Mouse (Mus musculus) macrophage (primary cell): Measurements from ENCODE around the gene Spib. TPM values are rescaled to one million over a fixed set of nuclear protein-coding genes. Genes with fewer than 3 reads are reported as not detected.

Experiments
- H3K27ac ChIP-seq: fragments of 350-480 bp; formaldehyde crosslinking; 2 replicates; pipeline ENCODE4 v1.9.0; 2021
- H3K36me3 ChIP-seq: fragments of 350-480 bp; formaldehyde crosslinking; 2 replicates; pipeline ENCODE4 v1.9.0; 2021; ENCODE audit errors: inconsistent target
- H3K4me3 ChIP-seq: fragments of 350-480 bp; formaldehyde crosslinking; 2 replicates; pipeline ENCODE4 v1.9.0; 2021; ENCODE audit errors: inconsistent target
- H3K79me2 ChIP-seq: fragments of 350-480 bp; formaldehyde crosslinking; 2 replicates; pipeline ENCODE4 v1.9.0; 2021; ENCODE audit errors: inconsistent target
- WGBS: methylation state at CpG from one replicate; pipeline ENCODE4 v1.1.7; 2026; ENCODE audit warnings: inconsistent platforms; ENCODE audit not compliant: missing documents; 5-methylcytosine and 5-hydroxymethylcytosine counted together
- polyA plus RNA-seq: library from polyadenylated mRNA; stranded (reverse); fragments of 250-400 nt; gene quantifications from 3 replicates; pipeline ENCODE4 v1.2.4, GENCODE M21; 2018; ENCODE audit warnings: inconsistent platforms

The Spib gene
- polyA plus RNA-seq, 1 experiment from 2014 or later: 1.1 TPM

DNA sequence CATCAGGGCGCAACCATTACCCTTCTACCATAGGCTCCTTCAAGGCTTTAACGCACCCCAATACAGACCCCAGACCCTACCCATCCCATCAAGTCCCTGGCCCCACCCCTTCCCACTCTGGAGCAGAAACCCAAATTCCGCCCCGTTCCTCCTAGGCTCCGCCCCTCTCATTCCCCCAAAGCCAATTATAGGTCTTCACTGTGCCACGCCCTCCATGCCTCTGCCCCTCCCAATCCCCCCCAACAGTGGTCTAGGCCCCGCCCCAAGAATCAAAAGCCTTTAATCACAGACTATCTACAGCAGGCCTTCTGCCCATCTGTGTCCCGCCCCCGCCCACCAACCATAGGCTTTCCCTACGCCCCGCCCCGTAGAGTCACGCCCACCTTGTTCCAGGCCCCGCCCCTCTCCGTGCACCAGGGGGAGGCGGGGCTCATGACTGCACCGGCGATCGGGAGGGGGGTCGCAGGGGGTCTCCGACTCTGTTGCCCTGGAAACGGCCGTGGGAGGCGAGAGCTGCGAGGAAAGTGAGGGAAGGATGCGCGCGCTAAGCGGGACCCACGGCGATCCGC lies 21.4 kb upstream of the Spib start:
- WGBS: 1% methylated on average over 31 of the region's 32 CpGs
- Histone ChIP-seq H3K36me3 (peaks cover 22% of the 10 kb centered on the region), H3K27ac (peak overlapping the region; percentile 81), H3K79me2 (peaks cover 16% of the 10 kb centered on the region), H3K4me3 (peak overlapping the region; percentile 76)

DNA sequence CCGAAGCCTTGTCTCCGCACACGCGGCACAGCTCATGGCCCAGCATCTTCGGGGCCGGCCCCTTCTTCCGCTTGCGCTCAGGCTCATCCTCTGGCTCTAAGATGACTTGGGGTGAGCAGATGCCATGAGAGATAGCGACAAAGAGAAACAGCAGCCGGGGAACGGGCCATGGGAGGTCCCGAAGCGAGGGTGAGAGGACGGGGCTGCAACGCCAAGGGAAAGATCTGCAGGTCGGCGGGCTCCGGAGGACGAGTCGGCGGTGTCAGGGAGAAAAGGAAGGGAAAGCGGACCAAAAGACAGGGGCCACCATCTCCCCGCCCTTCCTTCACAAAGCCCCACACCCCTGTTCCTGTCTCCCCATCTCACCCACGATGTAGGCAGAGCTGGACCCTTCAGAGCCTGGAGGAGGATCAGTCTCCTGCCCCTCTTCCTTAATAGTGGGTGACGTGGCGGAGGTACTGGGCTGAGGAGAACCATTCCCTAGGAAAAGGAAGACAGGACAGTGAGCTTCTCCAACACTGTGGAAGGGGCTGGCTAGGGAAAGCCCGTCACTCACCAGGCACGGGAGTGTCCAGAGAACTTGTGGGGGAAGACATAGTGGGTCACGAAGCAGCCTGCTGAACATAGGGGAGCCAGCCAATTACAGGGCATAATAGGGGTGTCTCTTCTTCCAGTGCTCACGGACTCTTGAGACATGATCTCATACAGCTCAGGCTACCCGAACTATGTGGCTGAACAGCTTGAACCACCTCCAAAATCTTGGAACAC lies 20.5 kb upstream of the Spib start:
- WGBS: 95% methylated on average over 30 of the region's 31 CpGs
- no peak overlapping the region for H3K27ac ChIP-seq
- peaks cover 22% of the 10 kb centered on the region for H3K36me3 ChIP-seq
- H3K4me3 ChIP-seq: peak overlapping the region; percentile 76; the same call in 1 of the 2 replicates
- peaks cover 25% of the 10 kb centered on the region for H3K79me2 ChIP-seq

DNA sequence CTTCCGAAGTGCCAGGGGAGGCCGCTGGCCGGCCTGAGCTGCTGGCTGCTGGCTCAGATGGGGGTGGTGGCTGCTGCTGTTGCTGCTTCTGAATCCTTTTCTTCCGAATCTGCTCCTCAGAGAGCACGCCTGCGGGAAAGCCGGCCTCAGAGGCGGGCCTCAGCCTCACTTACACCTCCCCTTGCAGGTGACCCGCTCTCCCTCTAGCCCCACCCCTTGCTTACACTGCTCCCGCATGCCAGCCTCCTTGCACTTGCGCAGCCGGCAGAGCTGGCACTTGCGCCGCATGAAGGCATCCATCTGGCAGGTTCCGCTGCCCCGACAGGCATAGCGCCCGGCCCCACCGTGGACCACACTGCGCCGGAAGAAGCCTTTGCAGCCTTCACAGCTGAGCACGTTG lies 19.9 kb upstream of the Spib start:
- Histone ChIP-seq H3K27ac (no peak overlapping the region), H3K36me3 (peaks cover 22% of the 10 kb centered on the region), H3K79me2 (peaks cover 31% of the 10 kb centered on the region), H3K4me3 (no peak overlapping the region)
- WGBS: 95% methylated on average over 15 of the region's 22 CpGs

GRCm38 (mm10) chr7:44551301-44551700 lies 19.4 kb upstream of the Spib start:
- Histone ChIP-seq H3K79me2 (peaks cover 35% of the 10 kb centered on the region), H3K4me3 (no peak overlapping the region), H3K27ac (no peak overlapping the region), H3K36me3 (peaks cover 22% of the 10 kb centered on the region)
- WGBS: 96% methylated on average over 21 of the region's 21 CpGs

DNA sequence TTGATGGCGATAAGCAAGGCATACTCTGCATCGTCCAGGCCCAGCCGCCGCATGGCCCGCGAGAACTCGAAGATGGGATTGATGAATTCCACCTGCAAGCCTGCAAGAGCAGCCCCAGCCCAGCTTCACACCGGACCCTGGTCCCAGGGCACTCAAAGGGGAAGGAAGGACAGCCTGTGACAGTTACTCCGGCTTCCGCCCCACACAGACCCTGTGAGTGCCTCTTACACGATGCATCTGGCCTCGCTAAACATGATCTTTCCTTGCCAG lies 18.5 kb upstream of the Spib start:
- 91% methylated on average over 12 of the region's 12 CpGs for WGBS
- no peak overlapping the region for H3K4me3 ChIP-seq
- H3K36me3 ChIP-seq: peaks cover 22% of the 10 kb centered on the region
- no peak overlapping the region for H3K27ac ChIP-seq
- H3K79me2 ChIP-seq: peaks cover 43% of the 10 kb centered on the region

- 96% methylated on average over 23 of the region's 23 CpGs for WGBS
- Histone ChIP-seq H3K27ac (no peak overlapping the region), H3K36me3 (peaks cover 22% of the 10 kb centered on the region), H3K79me2 (peaks cover 48% of the 10 kb centered on the region), H3K4me3 (no peak overlapping the region)
Observed at GRCm38 (mm10) chr7:44549621-44550408, 17.9 kb upstream of the Spib start.

GRCm38 (mm10) chr7:44548497-44549087 lies 16.7 kb upstream of the Spib start, which contains the start of gene Pold1:
Gene Pold1 (minus strand): TSS chr7:44548849.
- Histone ChIP-seq H3K27ac (peak within 1 kb of the TSS; percentile 56), H3K79me2 (peaks cover 56% of the 10 kb centered on the region), H3K36me3 (peaks cover 22% of the 10 kb centered on the region), H3K4me3 (peak within 1 kb of the TSS; percentile 71)
- 0% methylated on average over 40 of the region's 43 CpGs for WGBS

GRCm38 (mm10) chr7:44547725-44548124 lies 15.9 kb upstream of the Spib start:
- WGBS: 32% methylated on average over 5 of the region's 5 CpGs
- H3K79me2 ChIP-seq: peaks cover 49% of the 10 kb centered on the region
- peaks cover 22% of the 10 kb centered on the region for H3K36me3 ChIP-seq
- peak overlapping the region; percentile 71 for H3K4me3 ChIP-seq
- peak overlapping the region; percentile 56 for H3K27ac ChIP-seq

DNA sequence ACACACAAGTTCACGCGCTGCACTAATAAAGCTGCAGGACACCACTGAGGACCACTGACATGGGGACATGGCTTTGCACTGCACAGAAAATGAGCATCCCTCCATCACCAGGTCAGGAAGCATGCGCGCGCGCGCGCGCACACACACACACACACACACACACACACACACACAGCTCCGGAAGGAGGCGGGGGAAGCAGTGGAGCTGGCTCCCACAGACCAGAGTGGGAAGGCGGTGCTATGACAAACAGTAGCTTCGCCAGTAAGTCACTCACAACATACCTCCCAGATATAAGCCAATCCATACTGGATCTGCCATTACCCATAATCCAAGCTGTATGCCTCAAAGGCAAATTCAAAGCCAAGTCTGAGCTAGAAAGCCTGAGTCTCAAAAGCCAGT lies 15.2 kb upstream of the Spib start:
- no peak overlapping the region for H3K27ac ChIP-seq

GRCm38 (mm10) chr7:44546274-44546673 lies 14.4 kb upstream of the Spib start:
- no peak overlapping the region for H3K27ac ChIP-seq

More for the DNA sequence above, 15.2 kb upstream of the Spib start:
- H3K79me2 ChIP-seq: peaks cover 42% of the 10 kb centered on the region
- peak overlapping the region; percentile 71; the same call in 1 of the 2 replicates for H3K4me3 ChIP-seq
- peaks cover 22% of the 10 kb centered on the region for H3K36me3 ChIP-seq
- WGBS: 55% methylated on average over 13 of the region's 13 CpGs

GRCm38 (mm10) chr7:44543071-44543470 lies 11.2 kb upstream of the Spib start:
- Histone ChIP-seq H3K4me3 (no peak overlapping the region), H3K36me3 (peaks cover 19% of the 10 kb centered on the region; the same call in 1 of the 2 replicates), H3K27ac (no peak overlapping the region), H3K79me2 (peaks cover 38% of the 10 kb centered on the region)
- WGBS: 89% methylated on average over 12 of the region's 12 CpGs

More at GRCm38 (mm10) chr7:44546274-44546673, 14.4 kb upstream of the Spib start:
- WGBS: 100% methylated on average over 3 of the region's 3 CpGs
- peaks cover 22% of the 10 kb centered on the region for H3K36me3 ChIP-seq
- no peak overlapping the region for H3K4me3 ChIP-seq
- peaks cover 39% of the 10 kb centered on the region for H3K79me2 ChIP-seq

- Histone ChIP-seq H3K27ac (no peak overlapping the region), H3K4me3 (no peak overlapping the region), H3K36me3 (peaks cover 19% of the 10 kb centered on the region; the same call in 1 of the 2 replicates), H3K79me2 (peaks cover 33% of the 10 kb centered on the region)
- WGBS: 90% methylated on average over 11 of the region's 11 CpGs
Observed at GRCm38 (mm10) chr7:44542555-44542954, 10.7 kb upstream of the Spib start.

DNA sequence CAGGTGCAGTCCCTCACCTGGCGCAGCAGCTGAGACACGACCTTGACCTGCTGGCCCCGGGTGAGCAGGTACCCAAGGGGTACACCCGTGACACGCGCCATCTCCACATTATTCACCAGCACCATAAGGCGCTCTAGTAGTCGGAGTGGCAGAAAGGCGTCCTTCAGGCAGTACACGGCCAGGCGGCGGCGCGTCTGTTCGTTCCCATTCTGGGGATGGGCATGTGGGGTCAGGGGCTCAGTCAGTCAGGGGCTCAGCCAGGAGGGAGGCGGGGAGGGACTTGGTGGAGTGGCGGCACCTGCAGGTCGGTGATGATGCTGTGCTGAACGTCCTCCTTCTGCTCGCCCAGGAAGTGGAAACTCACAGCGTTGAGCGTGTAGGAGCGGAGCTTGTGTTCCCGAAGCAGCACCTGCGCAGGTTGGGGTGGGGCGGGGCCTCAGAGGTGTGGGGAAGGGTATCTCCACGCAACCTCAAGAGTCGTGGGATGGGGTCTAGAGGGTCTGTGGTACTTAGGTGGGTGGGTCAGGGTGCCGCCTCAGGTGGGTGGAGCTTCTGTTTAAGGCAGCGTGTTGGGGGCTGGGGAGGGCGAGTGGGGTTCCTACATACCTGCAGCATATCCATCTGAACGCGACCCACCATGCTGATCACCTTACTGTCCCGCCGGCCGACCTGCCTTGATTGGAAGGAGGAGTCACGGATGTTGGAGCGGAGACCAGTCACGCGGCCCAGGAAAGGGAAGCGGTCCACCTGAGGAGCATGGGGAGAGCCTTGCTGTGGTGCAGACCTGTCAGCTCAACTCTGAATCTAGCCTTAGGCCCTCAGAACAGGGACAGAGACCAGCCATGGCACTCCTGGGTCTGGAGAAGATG lies 7.1 kb upstream of the Spib start:
- H3K27ac ChIP-seq: no peak overlapping the region
- no peaks in the 10 kb centered on the region; the same call in 1 of the 2 replicates for H3K79me2 ChIP-seq
- 95% methylated on average over 40 of the region's 41 CpGs for WGBS
- H3K4me3 ChIP-seq: no peak overlapping the region
- peaks cover 19% of the 10 kb centered on the region; the same call in 1 of the 2 replicates for H3K36me3 ChIP-seq

GRCm38 (mm10) chr7:44537496-44537895 lies 5.6 kb upstream of the Spib start:
- 98% methylated on average over 13 of the region's 13 CpGs for WGBS
- Histone ChIP-seq H3K79me2 (no peaks in the 10 kb centered on the region), H3K36me3 (peaks cover 19% of the 10 kb centered on the region; the same call in 1 of the 2 replicates), H3K4me3 (no peak overlapping the region), H3K27ac (no peak overlapping the region)
